Mouse (Mus musculus) embryonic fibroblast, embryonic 13.5 days (primary cell): ENCODE measurements around the gene Itih5. TPM values are rescaled to one million over a fixed set of nuclear protein-coding genes. Genes with fewer than 3 reads are reported as not detected.

Experiments used
- H3K27ac ChIP-seq: 2 replicates; pipeline ENCODE4 v1.5.1; 2012; ENCODE audit warnings: low read length, control low read depth, inconsistent platforms; ENCODE audit not compliant: insufficient read depth
- H3K4me1 ChIP-seq: 2 replicates; pipeline ENCODE4 v1.6.1; 2011; ENCODE audit warnings: low read length; ENCODE audit not compliant: control insufficient read depth, insufficient read depth
- H3K4me3 ChIP-seq: 2 replicates; pipeline ENCODE4 v1.5.1; 2011; ENCODE audit warnings: mild to moderate bottlenecking, control low read depth, low read length; ENCODE audit not compliant: insufficient read depth
- CTCF ChIP-seq: IDR thresholded peaks from 2 replicates; pipeline ENCODE4 v1.5.1; 2011; ENCODE audit warnings: mild to moderate bottlenecking, control low read depth, low read length, moderate library complexity, borderline replicate concordance; ENCODE audit not compliant: insufficient read depth
- POLR2A ChIP-seq: IDR thresholded peaks from 2 replicates; pipeline ENCODE4 v1.6.1; 2011; ENCODE audit warnings: low read depth, mild to moderate bottlenecking, control low read depth, low read length, moderate library complexity
- polyA plus RNA-seq: library from polyadenylated mRNA; stranded (reverse); fragments of >200 nt; gene quantifications from 2 replicates; pipeline ENCODE4 v1.2.4, GENCODE M21; 2011; ENCODE audit warnings: low read depth; ENCODE audit not compliant: missing spikeins, insufficient read length

Itih5 gene
- polyA plus RNA-seq, 1 experiment: 8.5 TPM

- TF ChIP-seq POLR2A (no peak), CTCF (no peak)
- H3K27ac ChIP-seq: no peak overlapping the region
Measured at GRCm38 (mm10) chr2:10276194-10276593, 122.8 kb downstream of the Itih5 start.

GRCm38 (mm10) chr2:10283686-10284085 lies 130.3 kb downstream of the Itih5 start:
- no peak overlapping the region for H3K4me3 ChIP-seq

More at GRCm38 (mm10) chr2:10276194-10276593, 122.8 kb downstream of the Itih5 start:
- H3K4me3 ChIP-seq: no peak overlapping the region
- H3K4me1 ChIP-seq: no peaks in the 10 kb centered on the region

DNA sequence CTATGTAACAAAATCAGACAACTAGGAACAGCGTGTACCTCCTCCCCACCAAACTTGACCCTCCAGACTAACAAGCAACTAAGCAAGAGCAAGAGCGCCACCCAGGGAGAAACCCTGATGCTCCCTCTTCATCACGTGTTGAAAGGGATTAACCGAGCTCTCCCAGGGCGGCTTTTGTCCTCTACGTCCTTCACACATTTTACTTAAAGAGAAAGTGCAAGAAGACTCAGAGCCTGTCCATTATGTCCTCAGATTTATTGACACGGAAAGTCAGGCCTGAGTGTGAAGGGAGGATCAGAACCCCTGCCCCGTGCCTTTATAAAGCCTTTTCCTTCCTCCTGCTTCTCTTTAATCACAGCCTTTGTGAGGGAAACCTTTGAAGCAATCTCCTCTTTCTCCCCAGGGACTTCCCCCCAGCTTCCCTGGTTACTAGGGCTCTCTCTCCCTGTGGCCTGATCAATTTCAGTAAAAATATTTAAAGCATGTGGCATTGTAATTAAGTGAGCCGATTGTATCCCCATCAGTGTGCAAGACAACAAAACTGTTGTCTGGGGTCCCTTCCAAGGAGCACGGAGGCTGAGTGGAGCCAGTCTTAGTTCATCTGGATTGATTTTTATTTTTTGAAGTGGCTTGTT lies 131.4 kb downstream of the Itih5 start:
- TF ChIP-seq CTCF: no peak
- no peak for TF ChIP-seq POLR2A
- Histone ChIP-seq H3K4me1 (no peaks in the 10 kb centered on the region), H3K4me3 (no peak overlapping the region), H3K27ac (no peak overlapping the region)

More at GRCm38 (mm10) chr2:10283686-10284085, 130.3 kb downstream of the Itih5 start:
- Histone ChIP-seq H3K27ac (no peak overlapping the region), H3K4me1 (no peaks in the 10 kb centered on the region)
- TF ChIP-seq CTCF: no peak
- TF ChIP-seq POLR2A: no peak

DNA sequence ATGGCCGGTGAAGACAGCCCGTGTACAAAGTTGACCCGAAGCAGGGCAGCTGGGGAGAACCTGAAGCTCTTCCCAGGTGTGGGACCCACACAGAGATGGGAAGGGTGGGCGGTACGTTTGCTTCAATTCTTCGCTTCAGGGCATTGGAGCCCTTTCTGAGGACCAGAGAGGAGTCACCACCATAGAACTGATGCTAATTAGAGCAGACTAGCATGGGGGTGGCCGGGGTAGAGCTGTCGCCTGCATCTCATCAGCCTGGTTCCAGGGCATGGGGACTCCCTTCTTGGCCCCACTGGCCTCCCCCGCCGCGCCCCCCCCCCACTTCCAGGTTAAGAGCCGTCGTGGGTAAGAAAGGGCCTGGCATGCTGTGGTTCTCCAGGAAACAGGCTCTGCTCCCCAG lies 132.6 kb downstream of the Itih5 start:
- no peaks in the 10 kb centered on the region for H3K4me1 ChIP-seq
- no peak overlapping the region for H3K27ac ChIP-seq
- no peak for TF ChIP-seq CTCF
- TF ChIP-seq POLR2A: no peak
- H3K4me3 ChIP-seq: no peak overlapping the region

DNA sequence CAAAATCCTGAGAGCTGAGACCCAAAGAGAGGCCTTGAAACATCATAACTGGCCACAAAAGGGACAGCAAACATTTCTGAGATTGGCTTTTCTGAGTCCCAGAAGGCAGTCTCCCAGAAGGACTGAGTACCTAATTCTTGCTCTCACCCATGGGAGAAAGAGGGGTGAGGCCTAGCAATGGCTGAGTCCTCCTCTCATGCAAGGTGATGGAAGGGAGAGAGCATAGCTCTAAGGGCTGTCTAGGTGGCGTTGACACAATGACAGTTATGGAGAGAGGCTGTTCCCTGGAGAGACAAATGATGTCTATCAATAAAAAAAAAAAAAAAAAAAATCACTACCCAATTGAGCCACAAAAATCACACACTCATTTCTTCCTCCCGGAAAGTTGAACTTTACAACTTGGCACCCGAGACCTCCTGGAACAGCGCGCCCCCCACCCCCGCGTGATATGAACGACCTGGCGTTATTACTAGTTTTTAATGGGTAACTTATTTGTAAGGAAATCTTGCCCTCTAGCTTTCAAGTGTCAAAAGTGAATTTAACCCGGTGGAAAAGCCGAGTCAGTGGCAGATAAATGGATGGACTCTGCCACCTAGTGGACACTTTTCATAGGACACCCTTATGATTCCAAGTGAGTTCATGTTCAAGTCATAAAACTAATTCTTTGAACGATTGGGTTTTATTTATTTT lies 134.9 kb downstream of the Itih5 start:
- TF ChIP-seq POLR2A: no peak
- TF ChIP-seq CTCF: no peak
- Histone ChIP-seq H3K27ac (no peak overlapping the region), H3K4me1 (no peaks in the 10 kb centered on the region), H3K4me3 (no peak overlapping the region)

- Histone ChIP-seq H3K27ac (no peak overlapping the region), H3K4me3 (no peak overlapping the region), H3K4me1 (no peaks in the 10 kb centered on the region)
- TF ChIP-seq POLR2A (no peak), CTCF (no peak)
Measured at GRCm38 (mm10) chr2:10288881-10289280, 135.5 kb downstream of the Itih5 start.

GRCm38 (mm10) chr2:10290115-10290514 lies 136.7 kb downstream of the Itih5 start:
- Histone ChIP-seq H3K27ac (no peak overlapping the region), H3K4me1 (no peaks in the 10 kb centered on the region), H3K4me3 (no peak overlapping the region)
- TF ChIP-seq POLR2A: no peak
- no peak for TF ChIP-seq CTCF

- Histone ChIP-seq H3K4me1 (no peaks in the 10 kb centered on the region), H3K4me3 (no peak overlapping the region), H3K27ac (no peak overlapping the region)
- TF ChIP-seq POLR2A: no peak
- no peak for TF ChIP-seq CTCF
Measured at GRCm38 (mm10) chr2:10293556-10294206, 140.3 kb downstream of the Itih5 start.

GRCm38 (mm10) chr2:10295908-10296307 lies 142.5 kb downstream of the Itih5 start:
- no peak for TF ChIP-seq CTCF
- no peak for TF ChIP-seq POLR2A
- Histone ChIP-seq H3K4me3 (no peak overlapping the region), H3K27ac (no peak overlapping the region), H3K4me1 (no peaks in the 10 kb centered on the region)

- H3K4me1 ChIP-seq: no peaks in the 10 kb centered on the region; the same call in 1 of the 2 replicates
- no peak for TF ChIP-seq POLR2A
- no peak; the same call in 1 of the 2 replicates for TF ChIP-seq CTCF
Measured at GRCm38 (mm10) chr2:10300244-10300643, 146.9 kb downstream of the Itih5 start.

More at GRCm38 (mm10) chr2:10300244-10300643, 146.9 kb downstream of the Itih5 start:
- Histone ChIP-seq H3K4me3 (no peak overlapping the region), H3K27ac (no peak overlapping the region)
